Mouse (Mus musculus) hindlimb bud, embryonic 11.5 days (tissue): ENCODE measurements around the gene Gm45808.
"Not testable (repeated sequence)": the region's sequence is repeated elsewhere in the genome, so short reads cannot be mapped to it uniquely, and the experiment has no call there.

Source experiments
- DNase-seq: peaks from one replicate; pipeline ENCODE4 v3.0.0-alpha.2; 2012; ENCODE audit warnings: low read depth, low spot score; ENCODE audit errors: extremely low spot score

Gene Gm45808

DNA sequence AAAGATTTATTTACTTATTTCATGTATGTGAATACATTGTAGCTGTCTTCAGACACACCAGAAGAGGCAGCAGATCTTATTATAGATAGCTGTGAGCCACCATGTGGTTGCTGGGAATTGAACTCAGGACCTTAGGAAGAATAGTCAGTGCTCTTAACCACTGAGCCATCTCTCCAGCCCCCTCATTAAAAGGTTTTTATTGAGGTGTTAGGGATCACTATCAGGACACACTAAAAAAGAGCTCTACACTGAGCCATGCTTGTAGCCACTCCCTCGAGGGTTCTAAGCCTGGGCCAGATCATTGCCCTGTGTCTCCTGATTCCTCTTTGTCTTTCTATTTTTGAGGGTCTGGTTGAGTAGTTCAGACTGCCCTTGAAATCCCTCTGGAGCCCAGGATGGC lies 10.2 kb downstream of the Gm45808 start:
- no peak for DNase-seq

DNA sequence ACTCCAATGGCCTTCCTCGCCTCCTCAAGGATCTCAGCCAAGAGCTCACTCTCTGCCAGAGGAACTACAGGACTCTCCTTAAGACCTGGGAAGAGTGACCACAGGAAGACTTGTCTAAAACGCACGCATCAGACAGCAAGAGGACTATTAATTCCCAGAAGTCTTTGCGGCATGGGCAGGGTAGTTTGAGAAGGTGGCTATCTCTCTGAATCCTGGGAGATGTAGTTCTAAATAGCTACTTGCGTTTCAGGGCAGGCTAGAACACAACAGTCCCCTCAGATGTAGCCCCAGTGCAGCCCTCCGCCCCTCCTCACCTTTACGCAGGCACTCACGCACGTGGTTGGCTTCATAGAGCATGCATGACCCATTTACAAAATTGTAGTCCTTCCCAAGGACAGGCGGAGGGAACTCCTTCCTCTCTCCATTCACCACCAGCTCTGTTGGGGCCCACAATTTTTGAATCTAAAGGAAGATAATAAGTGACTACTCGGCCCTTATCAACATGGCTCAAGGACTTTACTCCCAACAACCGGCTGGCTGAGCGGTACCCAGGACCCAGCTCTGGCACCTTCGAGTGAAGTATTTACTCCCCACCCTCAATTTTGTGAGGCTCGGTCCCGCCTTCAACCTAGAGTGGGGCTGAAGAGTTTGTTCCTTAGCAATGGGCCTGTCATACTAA lies 11.2 kb downstream of the Gm45808 start:
- DNase-seq: no peak

DNA sequence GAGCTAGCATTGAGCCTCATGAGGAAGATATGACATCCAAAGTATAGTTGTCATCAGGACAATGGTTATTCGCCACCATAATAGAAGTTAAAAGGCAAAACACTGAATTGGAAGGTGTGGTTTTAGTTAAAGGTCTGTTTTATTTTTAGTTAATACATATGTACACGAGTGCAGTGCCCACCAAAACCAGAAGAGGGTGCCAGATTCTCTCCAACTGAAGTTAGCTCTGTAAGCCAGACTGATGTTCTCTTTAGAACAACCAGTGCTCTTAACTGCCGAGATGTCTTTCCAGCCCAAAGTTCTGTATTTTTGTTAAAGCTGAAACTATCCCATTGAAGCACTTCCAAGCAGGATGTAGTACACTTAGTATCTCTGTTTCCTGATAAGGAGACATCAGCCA lies 15.7 kb downstream of the Gm45808 start:
- DNase-seq: no peak

DNA sequence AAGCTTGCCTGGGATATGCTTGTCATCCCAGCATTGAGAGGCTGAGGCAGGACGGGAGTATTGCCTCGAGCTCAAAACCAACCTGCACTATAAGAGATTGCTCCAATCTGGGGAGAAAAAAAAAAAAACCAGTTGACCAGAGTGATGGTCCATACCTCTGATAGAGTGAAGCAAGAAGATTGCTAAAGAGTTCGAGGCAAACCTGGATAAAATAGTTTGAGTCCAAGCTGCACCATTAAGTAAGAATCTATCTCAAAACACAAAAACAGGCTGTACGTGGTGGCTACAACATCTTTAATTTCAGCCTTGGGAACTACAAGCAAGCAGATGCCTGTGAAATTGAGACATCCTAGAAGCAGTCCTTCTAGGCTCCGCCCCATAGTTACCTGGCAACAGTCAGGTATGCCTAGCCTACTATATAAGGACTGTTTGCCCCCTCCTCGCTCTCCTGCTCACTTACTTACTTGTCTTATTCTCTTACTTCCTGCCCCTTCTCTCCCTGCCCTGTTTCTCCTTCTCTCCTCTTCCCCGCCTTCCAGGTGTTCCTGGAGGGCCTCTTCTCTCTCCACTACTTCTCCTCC lies 19.4 kb downstream of the Gm45808 start:
- DNase-seq: no peak

DNA sequence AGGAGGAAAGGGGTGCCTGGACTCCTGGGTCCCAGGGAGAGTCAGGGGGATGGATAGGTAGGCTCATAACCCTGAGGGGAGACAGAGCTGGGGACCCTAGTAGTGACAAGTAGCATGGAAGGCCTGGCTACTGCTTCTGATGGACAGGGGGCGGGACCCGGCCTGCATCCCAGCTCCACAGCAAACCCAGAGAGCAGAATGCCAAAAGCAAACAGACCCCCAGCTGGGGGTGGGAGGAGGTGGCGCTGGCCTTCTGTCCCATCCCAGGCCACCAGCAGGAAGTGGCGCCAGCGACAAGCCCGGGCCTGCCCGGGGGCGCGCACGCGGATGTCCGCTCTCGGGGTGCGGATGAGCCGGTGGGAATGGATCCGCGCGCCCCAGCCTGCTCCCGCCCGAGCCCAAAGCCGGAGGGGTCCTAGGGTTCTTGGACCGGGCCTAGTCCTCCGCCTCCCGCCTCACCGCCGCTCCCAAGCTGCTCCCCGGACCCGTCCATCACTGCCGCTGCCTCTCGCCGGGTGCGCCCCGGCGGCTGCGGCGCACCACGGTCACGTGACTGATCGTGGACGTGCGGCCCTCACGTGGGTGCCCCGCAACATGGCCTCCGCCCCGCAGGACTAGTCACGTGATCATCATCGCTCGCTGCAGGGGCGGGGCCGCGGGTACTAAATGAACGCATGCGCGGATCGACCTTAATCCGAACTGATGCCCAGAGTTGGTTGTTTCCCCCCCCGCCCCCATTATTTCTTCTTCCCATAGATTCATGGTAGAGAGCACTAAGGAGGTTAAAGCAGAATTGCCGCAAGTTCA lies 20.1 kb downstream of the Gm45808 start, which contains the start of gene Bax:
TSS of gene Bax (minus strand) at position 616 of the 807 bp plus-strand sequence.
- peak; percentile 79 for DNase-seq

DNA sequence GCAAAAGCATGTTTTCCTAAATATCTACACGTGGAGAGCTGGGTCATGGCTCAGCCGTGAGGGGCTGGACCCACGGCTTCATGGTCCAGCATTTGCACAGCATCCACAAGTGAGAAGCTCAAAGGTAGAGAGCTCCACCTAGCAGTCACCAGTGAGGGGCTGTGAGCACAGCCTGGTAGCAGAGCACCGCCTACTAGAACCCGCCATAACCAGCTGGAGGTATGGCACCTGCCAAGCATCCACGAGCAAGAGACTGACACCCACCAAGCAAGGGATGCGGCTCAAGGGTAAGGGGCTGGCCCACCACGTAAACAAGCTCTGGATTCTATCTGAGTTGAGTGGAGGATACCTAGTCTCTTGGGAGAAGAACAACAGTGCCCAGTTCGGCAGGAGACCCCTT lies 21.1 kb downstream of the Gm45808 start:
- no peak for DNase-seq

DNA sequence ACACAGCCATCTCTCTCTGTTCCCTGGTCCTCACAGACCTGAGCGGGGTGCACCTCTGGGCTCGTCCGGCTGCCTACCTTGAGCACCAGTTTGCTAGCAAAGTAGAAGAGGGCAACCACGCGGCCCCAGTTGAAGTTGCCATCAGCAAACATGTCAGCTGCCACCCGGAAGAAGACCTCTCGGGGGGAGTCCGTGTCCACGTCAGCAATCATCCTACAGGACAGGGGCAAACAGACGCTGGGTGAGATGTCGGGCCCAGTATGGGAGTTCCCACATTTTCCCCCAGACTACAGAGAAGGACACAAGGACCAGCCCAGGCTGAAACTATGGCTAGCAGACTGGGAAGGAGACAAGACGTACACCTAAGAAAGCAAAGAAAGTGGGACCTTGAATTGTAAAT lies 21.5 kb downstream of the Gm45808 start:
- DNase-seq: no peak

DNA sequence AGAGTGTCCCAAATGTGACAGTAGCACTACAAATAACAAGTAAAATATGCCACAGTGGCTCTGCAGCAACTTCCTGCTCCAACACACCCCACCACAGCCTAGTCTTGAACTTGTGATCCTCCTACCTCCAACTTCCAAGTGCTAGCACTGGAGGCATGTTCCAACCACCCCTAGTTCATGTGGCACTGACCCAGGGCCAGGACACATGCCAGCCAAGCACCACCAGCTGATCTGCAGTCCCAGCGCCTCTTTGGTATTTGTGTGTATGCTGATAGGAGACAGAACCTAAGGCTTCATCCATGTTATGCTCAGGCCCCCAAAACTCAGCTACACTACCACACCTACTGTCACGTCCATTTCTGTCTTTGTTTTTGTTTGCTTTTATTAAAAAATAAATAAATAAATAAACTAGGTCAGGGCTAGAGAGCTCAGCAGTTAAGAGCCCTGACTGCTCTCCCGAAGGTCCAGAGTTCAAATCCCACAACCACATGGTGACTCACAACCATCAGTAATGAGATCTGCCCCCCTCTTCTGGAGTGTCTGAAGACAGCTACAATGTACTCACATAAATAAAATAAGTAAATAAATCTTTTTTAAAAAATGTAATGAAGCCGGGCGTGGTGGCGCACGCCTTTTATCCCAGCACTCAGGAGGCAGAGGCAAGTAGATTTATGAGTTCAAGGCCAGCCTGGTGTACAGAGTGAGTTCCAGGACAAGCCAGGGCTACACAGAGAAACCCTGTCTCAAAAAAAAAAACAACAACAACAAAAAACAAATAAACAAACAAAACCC lies 22.4 kb downstream of the Gm45808 start:
- no peak for DNase-seq

DNA sequence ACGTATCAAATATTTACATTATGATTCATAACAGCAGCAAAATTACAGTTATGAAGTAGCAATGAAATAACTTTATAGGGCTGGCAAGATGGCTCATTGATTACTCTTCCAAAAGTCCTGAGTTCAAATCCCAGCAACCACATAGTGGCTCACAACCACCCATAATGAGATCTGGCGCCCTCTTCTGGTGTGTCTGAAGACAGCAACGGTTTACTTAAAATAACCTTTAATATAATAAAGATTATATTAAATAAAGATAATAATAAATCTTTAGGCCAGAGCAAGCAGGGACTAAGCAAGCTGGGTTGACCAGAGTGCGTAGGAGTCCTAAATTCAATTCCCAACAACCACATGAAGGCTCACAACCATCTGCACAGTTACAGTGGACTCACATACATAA lies 23.7 kb downstream of the Gm45808 start:
- DNase-seq: not testable (repeated sequence)

DNA sequence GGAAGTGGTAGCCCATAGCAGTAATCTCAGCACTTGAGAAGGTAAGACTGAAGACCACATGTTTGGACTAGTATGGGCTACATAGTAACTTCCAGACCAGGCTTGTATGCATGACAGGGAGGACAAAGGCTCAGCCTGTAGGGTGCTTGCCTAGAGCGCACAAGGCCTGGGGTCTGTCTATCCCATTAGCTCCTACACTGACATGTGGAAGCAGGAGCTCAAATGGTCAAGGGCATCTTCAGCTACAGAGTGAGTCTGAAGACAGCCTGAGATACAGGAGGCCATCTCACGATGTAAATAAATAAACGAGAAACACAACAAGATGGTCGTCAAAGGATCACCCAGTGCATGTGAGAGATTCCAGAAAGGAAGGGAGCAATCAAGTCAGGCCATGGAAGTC lies 24.3 kb downstream of the Gm45808 start:
- no peak for DNase-seq

DNA sequence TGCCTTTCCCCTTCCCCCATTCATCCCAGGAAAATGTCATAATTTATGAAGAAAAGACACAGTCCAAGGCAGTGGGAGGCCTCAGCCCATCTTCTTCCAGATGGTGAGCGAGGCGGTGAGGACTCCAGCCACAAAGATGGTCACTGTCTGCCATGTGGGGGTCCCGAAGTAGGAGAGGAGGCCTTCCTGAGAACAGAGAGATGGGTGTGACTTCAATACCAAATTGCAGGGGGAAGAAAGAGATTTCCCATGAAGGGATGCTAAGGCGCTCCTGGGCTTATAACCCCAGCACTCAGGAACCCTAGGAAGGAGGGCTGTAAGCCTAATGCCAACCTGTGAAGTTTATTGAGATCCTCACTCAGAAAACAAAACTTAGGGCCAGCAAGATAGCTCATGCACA lies 24.8 kb downstream of the Gm45808 start:
- no peak for DNase-seq

DNA sequence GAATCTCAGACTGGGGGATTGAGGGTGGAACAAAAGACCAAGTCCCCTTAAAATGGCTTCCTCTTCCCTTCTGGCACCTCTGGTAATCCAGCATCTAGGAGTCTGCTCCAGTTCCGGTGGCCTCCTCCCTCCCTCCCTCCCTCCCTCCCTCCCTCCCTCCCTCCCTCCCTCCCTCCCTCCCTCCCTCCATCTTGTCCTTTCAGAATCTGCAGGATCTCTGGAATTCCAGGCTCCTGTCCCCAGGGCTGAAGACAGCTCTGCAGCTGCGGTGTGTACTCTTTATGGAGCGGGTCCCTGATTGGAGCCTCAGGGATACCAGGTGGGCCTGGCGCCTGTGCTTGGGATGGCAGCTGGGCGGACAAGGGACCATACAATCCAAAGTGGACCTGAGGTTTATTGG lies 25.3 kb downstream of the Gm45808 start:
- no peak for DNase-seq

DNA sequence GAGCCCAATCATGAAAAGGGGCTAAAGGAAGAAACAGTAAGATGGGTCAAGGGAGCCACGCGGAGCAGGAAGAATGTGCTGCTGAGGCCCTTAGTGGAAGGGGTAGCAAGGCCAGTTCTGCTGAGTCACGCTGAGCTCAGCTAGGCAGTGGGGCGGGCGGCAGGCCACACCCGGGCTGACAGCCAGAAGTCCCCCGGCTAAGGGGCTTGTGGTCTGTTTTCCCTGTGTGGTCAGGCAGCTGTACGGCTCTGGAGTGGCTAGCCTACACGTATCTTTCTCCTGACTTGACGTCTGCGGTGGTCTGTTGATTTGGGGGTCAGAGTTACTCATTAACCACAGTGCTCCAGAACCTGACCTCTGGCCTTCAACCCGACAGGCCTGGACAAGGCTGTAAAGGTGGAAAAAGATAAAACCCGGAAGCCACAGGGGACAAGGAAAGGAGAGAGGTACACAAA lies 25.7 kb downstream of the Gm45808 start:
- DNase-seq: no peak

DNA sequence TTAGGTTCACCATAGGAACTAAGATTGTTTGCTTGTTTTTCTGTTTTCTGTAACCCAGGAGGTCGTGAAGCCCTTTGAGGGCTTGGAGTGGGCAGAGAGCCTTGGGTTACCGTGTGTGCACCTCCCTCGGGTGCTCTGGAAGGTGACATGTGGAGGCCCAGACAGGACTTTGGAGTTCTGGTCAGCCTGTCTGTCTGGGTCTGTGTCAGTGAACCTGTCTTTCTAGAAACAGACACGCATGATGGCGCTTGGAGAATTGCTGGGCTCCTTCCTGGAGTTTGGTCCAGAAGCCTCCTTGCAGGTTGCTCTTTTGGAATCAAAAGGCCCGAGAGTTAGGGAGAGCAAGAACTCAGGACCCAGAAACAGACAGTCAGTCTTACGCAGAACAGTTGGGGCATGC lies 26.2 kb downstream of the Gm45808 start:
- DNase-seq: no peak

DNA sequence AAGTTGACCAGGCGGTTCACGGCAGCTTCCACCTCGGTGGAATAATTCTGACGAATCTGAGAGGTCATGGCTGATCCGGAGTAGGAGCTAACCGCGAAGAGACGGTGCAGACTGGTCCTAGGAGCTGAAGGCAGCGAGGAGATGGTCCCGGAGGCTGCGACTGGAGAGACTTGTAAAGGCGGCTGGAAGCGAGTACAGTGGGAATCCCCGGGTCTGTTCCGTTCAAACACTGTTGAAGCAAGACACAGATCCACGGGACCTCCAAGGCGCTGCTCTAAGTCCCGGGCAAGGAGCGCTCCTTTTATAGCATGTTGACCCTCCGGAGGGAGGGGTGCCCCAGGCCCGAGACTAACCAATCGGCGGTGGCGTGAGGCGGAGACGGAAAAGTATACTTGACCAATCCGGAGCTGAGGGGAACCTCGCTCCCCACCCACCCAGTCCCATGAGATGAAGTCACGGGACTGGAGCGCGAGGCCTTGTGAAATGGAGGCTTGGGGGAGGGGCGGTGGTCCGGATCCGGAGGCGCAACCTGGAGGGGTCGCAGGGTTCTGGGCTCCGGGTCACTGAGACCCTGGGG lies 27.0 kb downstream of the Gm45808 start, which contains the start of gene Ftl1:
TSS of gene Ftl1 (minus strand) at position 321 of the 577 bp plus-strand sequence.
- peak; percentile 93 for DNase-seq

DNA sequence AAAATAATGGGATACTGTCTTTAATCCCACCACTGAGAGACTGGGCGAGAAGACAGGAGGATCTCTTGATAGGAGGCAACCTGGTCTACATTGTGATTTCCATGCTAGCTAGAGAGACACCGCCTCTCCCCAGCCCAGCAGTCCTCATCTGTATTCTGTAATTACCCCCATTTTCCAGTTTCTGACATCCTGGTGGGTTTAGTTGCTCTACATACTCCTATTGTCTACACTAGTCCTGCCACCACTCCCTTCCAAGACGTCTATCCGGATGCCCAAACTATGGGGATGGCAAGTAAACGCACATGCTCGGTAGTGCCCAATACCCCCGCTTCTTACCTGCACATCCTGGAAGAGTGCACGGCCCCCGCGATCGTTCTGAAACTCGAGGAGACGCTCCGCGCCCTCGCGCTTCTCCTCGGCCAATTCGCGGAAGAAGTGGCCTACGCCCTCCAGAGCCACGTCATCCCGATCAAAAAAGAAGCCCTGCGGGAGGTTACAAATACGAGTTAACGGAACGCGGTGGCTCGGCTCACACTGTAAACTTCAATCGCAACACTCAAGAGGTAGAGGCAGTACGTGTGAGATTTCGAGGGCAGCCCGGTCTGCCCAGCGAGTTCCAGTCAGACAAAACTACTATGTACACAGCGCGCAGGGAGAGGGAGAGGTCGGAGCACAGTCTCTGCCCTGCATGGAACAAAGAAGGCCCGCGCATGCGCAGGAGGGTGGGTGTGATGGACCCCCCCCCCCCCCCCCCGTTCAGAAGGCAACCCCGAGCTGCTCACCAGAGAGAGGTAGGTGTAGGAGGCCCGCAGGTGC lies 27.7 kb downstream of the Gm45808 start:
- DNase-seq: no peak

DNA sequence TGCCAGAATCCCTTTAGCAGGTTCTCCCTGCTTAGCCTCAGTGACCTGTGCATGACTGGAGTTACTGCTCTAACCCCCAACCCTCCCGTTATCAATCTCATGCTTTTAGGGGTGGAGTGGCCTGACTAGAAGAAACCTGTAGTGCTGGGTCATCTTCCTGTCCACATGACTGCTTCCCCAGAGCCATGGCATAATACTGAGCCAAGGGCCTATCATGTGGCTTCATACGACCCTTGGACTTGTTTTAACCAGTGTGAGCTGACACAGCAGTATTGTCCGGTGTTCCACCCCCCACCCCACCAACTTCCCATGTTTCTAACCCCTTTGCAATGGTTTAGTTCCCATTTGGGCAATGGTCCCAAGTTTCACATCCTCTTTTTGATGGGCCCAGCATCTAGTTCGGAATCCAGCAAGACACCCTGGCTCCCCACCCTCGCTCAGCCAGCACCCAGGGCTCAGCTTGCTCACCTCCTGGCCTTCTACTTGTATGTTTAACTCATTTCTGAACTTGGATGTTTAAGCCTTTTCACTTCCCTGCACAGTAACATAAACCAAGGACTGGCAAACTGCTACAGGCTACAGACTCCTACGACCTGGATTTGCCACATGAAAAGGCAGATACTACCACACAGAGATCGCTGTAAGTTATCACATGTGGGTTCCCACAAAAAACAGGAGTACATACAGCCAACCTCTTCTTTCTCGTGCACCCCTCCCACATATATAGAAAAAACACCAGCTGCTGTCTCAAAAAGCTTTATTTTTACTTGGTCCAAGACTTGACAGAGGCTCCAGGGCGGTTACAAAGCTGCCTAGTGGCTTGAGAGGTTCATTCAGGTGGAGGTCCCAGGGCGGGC lies 29.2 kb downstream of the Gm45808 start:
- DNase-seq: no peak

DNA sequence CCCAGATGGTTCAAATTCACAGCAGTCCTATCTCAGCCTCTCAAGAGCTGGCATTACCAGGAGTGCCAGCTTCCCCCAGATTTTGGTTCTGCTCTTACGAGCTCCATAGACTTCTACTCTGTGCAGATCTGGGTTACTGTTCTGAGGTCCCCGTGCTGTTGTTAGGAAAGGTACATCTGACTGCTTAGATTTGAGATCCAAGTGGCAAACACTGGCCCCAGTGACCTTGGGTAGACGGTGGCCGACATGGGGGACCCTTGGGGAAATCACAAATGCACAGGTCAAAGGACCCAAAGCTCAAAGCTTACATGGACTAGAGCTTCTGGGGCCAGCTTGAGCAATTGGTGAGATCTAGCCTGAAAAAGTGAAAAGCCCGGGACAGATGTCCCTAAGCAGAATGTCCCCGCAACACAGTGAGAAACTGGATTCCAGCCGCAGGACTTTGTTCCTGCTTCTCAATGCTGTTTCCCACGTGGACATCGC lies 29.8 kb downstream of the Gm45808 start:
- no peak for DNase-seq
